Mouse (Mus musculus) embryonic facial prominence, embryonic 15.5 days (tissue): ENCODE measurements around the gene Kdm5b. TPM values are rescaled to one million over a fixed set of nuclear protein-coding genes. Genes with fewer than 3 reads are reported as not detected.
A peak's percentile ranks its signal among the peaks of the same experiment; 100 is the strongest.

Experiments used
- ATAC-seq: fragments of 200-750 bp; cut with Nextera tagmentation; 2 replicates; pipeline ENCODE4 v1.8.0; 2017; ENCODE audit warnings: low read depth, moderate TSS enrichment; ENCODE audit not compliant: insufficient number of reproducible peaks, low FRiP score, low TSS enrichment
- H3K27ac ChIP-seq: fragments of 300-500 bp; sonication (generic); replicated peaks from 2 replicates; pipeline ENCODE4 v1.5.1; 2015; ENCODE audit warnings: mild to moderate bottlenecking, inconsistent platforms
- H3K27me3 ChIP-seq: fragments of 300-500 bp; sonication (generic); 2 replicates; pipeline ENCODE4 v1.6.1; 2015; ENCODE audit warnings: inconsistent platforms
- H3K36me3 ChIP-seq: fragments of 300-500 bp; sonication (generic); 2 replicates; pipeline ENCODE4 v1.6.1; 2015; ENCODE audit warnings: mild to moderate bottlenecking, inconsistent platforms
- H3K4me1 ChIP-seq: fragments of 300-500 bp; sonication (generic); 2 replicates; pipeline ENCODE4 v1.6.1; 2015; ENCODE audit warnings: inconsistent platforms
- H3K4me2 ChIP-seq: fragments of 300-500 bp; sonication (generic); replicated peaks from 2 replicates; pipeline ENCODE4 v1.6.1; 2015; ENCODE audit warnings: mild to moderate bottlenecking, inconsistent platforms
- H3K4me3 ChIP-seq: fragments of 300-500 bp; sonication (generic); replicated peaks from 2 replicates; pipeline ENCODE4 v1.5.1; 2015; ENCODE audit warnings: mild to moderate bottlenecking, inconsistent platforms
- H3K9ac ChIP-seq: fragments of 300-500 bp; sonication (generic); 2 replicates; pipeline ENCODE4 v1.6.1; 2015; ENCODE audit warnings: inconsistent platforms
- H3K9me3 ChIP-seq: fragments of 300-500 bp; sonication (generic); replicated peaks from 2 replicates; pipeline ENCODE4 v1.6.1; 2016; ENCODE audit warnings: inconsistent platforms
- WGBS: fragments of 180-500 bp; shearing (Covaris S2); methylation state at CpG from one replicate; pipeline ENCODE4 v1.1.7; 2015; 5-methylcytosine and 5-hydroxymethylcytosine counted together
- polyA plus RNA-seq: library from polyadenylated mRNA; unstranded; fragments of >200 nt; fragmentation: Nextera tagmentation; extraction: Ambion mirVana; gene quantifications from 2 replicates; pipeline ENCODE4 v1.2.1, GENCODE M21; 2015

Kdm5b gene
- polyA plus RNA-seq, 1 experiment from 2014 or later, result 76.0 TPM

DNA sequence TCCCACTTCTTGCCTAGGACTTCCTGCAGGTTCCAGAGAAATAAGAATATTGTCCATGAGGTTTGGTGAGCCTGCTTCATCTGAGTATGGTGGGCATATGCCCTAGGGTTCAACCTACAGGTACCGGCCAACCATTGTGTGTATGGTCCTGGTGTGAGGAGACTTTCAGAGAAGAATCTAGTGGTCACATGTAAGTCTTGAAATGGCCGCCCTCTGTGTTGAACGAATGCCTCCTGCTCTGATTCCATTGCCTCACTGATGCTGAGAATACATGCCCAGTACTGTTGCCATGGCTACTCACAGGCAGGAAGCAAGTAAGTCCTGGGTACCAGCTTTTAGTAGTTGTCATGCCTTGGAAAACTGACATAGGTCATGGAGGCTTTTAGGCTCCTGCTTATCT, 76.3 kb downstream of the Kdm5b start:
- H3K27me3 ChIP-seq, result no peaks in the 10 kb centered on the region
- ATAC-seq, result no peak
- H3K9ac ChIP-seq, result no peak overlapping the region
- no peaks in the 10 kb centered on the region for H3K9me3 ChIP-seq
- 82% methylated on average over 3 of the region's 3 CpGs for WGBS
- H3K27ac ChIP-seq, result no peak overlapping the region
- no peak overlapping the region for H3K4me2 ChIP-seq
- H3K36me3 ChIP-seq, result peaks cover 33% of the 10 kb centered on the region
- H3K4me3 ChIP-seq, result no peak overlapping the region
- H3K4me1 ChIP-seq, result peaks cover 6% of the 10 kb centered on the region; the same call in 1 of the 2 replicates

DNA sequence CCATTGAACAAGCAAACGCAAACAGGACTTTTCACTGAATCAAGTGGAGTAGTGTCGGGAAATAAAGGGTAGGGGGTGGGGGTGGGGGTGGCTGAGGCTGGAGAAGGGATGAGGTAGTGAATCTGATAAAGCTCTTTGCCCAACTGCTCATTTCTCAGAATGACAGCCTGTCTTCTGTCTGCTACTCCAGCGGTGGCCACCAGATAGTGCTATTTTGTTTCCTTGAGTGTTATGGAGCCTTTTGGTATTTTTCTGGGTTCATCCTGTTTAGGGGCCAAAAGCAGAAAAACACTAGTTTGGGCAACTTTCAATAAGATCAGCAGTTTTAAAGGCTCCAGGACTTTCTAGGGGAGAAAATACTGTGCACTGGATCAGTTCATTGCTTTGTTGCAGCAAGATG, 76.7 kb downstream of the Kdm5b start:
- Histone ChIP-seq H3K27ac (no peak overlapping the region), H3K9ac (no peak overlapping the region), H3K4me3 (no peak overlapping the region), H3K27me3 (no peaks in the 10 kb centered on the region), H3K4me2 (no peak overlapping the region), H3K36me3 (peaks cover 28% of the 10 kb centered on the region), H3K4me1 (peaks cover 6% of the 10 kb centered on the region; the same call in 1 of the 2 replicates), H3K9me3 (no peaks in the 10 kb centered on the region)
- no peak for ATAC-seq
- 11% methylated on average over 3 of the region's 3 CpGs for WGBS

DNA sequence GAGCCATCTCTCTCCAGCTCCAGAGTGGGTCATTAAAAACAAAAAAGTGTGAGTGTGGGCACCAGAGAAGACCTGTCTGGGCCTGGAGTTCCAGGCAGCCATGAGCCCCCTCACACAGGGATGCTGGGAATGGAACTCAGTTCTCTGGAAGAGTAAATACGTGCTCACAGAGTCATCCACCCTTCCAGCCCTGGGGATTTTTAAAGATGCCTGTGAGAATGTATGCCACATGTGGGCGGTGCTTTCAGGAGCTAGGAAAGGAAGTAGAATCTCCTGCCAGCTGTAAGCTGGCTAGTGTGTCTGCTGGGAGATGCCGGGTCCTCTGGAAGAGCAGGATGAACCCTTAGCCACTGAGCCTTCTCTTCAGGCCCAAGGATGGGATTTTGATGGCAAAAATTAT, 78.1 kb downstream of the Kdm5b start:
- Histone ChIP-seq H3K27me3 (no peaks in the 10 kb centered on the region; the same call in 1 of the 2 replicates), H3K9ac (no peak overlapping the region), H3K4me3 (no peak overlapping the region), H3K9me3 (no peaks in the 10 kb centered on the region), H3K27ac (no peak overlapping the region), H3K4me2 (no peak overlapping the region), H3K36me3 (peaks cover 15% of the 10 kb centered on the region), H3K4me1 (peaks cover 6% of the 10 kb centered on the region; the same call in 1 of the 2 replicates)
- no peak for ATAC-seq
- WGBS, result 20% methylated on average over 3 of the region's 3 CpGs

DNA sequence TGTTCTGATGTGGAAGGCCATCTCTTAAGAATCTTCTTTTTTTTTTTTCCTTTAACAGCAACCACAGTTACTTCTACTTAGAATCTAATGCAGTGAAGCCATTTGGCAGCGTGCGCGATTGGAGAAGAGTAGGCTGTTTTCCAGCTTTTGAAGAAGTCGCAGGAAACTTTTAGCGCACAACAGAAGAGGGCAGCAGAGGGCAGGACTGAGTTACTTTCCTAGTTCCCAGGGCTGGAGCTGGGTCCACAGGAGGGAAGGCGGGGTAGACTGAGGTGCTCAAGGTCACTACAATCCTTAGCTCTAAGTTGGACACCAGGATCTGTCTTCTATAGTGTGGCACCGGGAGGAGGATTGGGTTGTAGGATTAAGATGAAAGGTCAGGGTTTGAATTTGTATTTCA, 78.6 kb downstream of the Kdm5b start:
- Histone ChIP-seq H3K9ac (no peak overlapping the region), H3K4me3 (no peak overlapping the region), H3K9me3 (no peaks in the 10 kb centered on the region), H3K4me1 (peaks cover 6% of the 10 kb centered on the region; the same call in 1 of the 2 replicates), H3K27ac (no peak overlapping the region), H3K27me3 (peaks cover under 1% of the 10 kb centered on the region), H3K36me3 (peaks cover 10% of the 10 kb centered on the region; the same call in 1 of the 2 replicates), H3K4me2 (no peak overlapping the region)
- WGBS, result 32% methylated on average over 7 of the region's 7 CpGs
- no peak; the same call in 1 of the 2 replicates for ATAC-seq

GRCm38 (mm10) chr1:134639460-134639859, 79.5 kb downstream of the Kdm5b start:
- Histone ChIP-seq H3K9me3 (no peaks in the 10 kb centered on the region), H3K36me3 (0 out of 2 replicates have a peak, but pooled peaks cover 3% of the 10 kb centered on the region), H3K4me1 (peaks cover 6% of the 10 kb centered on the region; the same call in 1 of the 2 replicates), H3K4me3 (no peak overlapping the region), H3K4me2 (no peak overlapping the region), H3K27ac (no peak overlapping the region), H3K9ac (no peak overlapping the region), H3K27me3 (peaks cover 10% of the 10 kb centered on the region)
- no peak for ATAC-seq
- 76% methylated on average over 6 of the region's 6 CpGs for WGBS

- no peak for ATAC-seq
These were observed 81.5 kb downstream of the Kdm5b start for GRCm38 (mm10) chr1:134641507-134641906.

GRCm38 (mm10) chr1:134643702-134644101, 83.7 kb downstream of the Kdm5b start:
- WGBS, result 57% methylated on average over 6 of the region's 6 CpGs

More at GRCm38 (mm10) chr1:134641507-134641906, 81.5 kb downstream of the Kdm5b start:
- H3K36me3 ChIP-seq, result no peaks in the 10 kb centered on the region
- 24% methylated on average over 3 of the region's 3 CpGs for WGBS
- H3K4me1 ChIP-seq, result peaks cover 14% of the 10 kb centered on the region
- no peak overlapping the region for H3K9ac ChIP-seq
- no peak overlapping the region for H3K4me3 ChIP-seq
- H3K4me2 ChIP-seq, result no peak overlapping the region
- no peak overlapping the region for H3K27ac ChIP-seq
- no peaks in the 10 kb centered on the region for H3K9me3 ChIP-seq
- H3K27me3 ChIP-seq, result peaks cover 30% of the 10 kb centered on the region

DNA sequence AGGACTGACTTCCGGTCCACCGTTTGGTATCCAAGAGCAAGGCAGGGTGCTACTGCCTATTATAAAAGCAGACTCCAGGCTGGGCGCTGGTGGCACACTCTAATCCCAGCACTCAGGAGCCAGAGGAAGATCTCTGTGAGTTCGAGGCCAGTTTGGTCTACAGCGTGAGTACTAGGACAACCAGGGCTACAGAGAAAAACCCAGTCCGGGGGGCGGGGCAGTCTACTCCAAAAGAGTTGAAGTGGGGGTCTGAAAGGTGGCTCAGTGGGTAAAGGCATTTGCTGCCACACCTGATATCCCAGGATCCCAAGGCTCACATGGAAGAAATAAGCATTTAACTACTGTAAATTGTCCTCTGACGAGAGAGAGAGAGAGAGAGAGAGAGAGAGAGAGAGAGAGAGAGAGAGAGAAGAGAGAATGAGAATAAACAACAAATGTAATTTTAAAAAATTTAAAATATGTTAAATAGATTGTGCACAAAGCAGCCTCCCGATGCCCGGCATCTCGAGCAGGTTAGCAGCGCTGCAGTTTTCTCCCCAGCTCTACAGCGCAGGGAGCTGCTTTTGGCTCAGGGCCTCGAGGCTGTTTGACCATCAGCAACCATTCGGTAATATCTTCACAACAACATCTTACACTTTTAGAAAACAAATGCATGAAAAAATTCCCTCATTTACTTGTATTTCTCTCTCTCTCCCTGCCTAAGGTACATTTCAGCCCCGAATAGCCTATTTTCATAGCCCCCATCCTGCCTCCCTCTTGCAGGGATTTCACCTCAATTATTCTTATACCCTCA, 85.6 kb downstream of the Kdm5b start:
- no peak for ATAC-seq
- Histone ChIP-seq H3K9me3 (no peaks in the 10 kb centered on the region), H3K36me3 (no peaks in the 10 kb centered on the region), H3K9ac (no peak overlapping the region), H3K4me2 (peak overlapping the region; percentile 91), H3K4me1 (peaks cover 17% of the 10 kb centered on the region), H3K4me3 (peak overlapping the region; percentile 52), H3K27ac (no peak overlapping the region), H3K27me3 (peaks cover 66% of the 10 kb centered on the region)
- WGBS, result 11% methylated on average over 16 of the region's 16 CpGs

More at GRCm38 (mm10) chr1:134643702-134644101, 83.7 kb downstream of the Kdm5b start:
- H3K9me3 ChIP-seq, result no peaks in the 10 kb centered on the region
- peaks cover 52% of the 10 kb centered on the region for H3K27me3 ChIP-seq
- H3K4me3 ChIP-seq, result no peak overlapping the region
- H3K4me1 ChIP-seq, result peaks cover 17% of the 10 kb centered on the region
- no peak for ATAC-seq
- no peak overlapping the region for H3K9ac ChIP-seq
- H3K27ac ChIP-seq, result no peak overlapping the region
- no peaks in the 10 kb centered on the region for H3K36me3 ChIP-seq
- H3K4me2 ChIP-seq, result no peak overlapping the region

DNA sequence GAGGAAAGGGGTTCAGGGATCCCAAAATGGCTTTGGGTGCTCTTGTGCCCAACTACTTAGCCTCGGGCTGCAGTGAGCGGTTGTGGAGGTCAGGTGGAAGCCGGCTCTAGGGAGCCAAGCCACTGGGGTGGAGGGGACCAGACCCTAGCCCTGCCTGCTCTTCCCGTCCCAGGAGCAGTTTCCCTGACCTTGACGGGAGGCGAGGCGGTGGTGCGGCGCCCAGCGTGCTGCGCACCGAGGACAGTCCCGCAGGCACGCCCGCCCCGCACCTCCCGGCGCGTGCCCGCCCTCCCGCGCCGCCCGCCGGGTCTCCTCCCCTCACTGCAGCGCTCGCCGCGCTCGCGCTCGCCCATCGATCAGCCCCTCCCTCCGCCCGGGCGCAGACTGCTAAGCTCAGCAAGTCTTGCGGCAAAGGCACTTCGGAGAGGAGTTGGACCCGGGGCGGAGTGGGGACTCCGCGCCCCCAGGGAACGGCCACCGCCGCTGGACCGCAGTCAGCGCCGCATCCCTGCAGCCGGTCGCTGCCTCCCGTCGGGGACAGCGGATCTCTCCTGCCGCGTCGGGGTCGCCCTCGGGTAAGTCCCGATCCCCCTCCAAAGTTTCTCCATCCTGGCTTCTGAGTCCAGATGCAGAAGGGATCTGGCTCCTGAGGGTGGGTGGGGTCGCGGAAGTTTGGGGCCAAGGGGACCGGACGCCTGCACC, 86.4 kb downstream of the Kdm5b start, which contains the start of gene Syt2:
Gene Syt2 (plus strand): TSS at position 417 of the 702 bp plus-strand sequence.
- Histone ChIP-seq H3K36me3 (no peaks in the 10 kb centered on the region), H3K9ac (peak within 1 kb of the TSS; percentile 31), H3K9me3 (no peaks in the 10 kb centered on the region), H3K27ac (no peak within 1 kb of the TSS), H3K4me2 (peak within 1 kb of the TSS; percentile 91), H3K4me3 (peak within 1 kb of the TSS; percentile 52), H3K4me1 (peaks cover 22% of the 10 kb centered on the region), H3K27me3 (peaks cover 66% of the 10 kb centered on the region)
- peak; percentile 27; the same call in 1 of the 2 replicates for ATAC-seq
- under 1% methylated on average over 63 of the region's 63 CpGs for WGBS

GRCm38 (mm10) chr1:134646963-134647282, 87.0 kb downstream of the Kdm5b start:
- peak overlapping the region; percentile 52 for H3K4me3 ChIP-seq
- under 1% methylated on average over 28 of the region's 28 CpGs for WGBS
- H3K4me2 ChIP-seq, result peak overlapping the region; percentile 91
- ATAC-seq, result no peak
- H3K27me3 ChIP-seq, result peaks cover 66% of the 10 kb centered on the region
- H3K9ac ChIP-seq, result peak overlapping the region; percentile 31; the same call in 1 of the 2 replicates
- H3K36me3 ChIP-seq, result no peaks in the 10 kb centered on the region
- peaks cover 27% of the 10 kb centered on the region for H3K4me1 ChIP-seq
- no peaks in the 10 kb centered on the region for H3K9me3 ChIP-seq
- H3K27ac ChIP-seq, result no peak overlapping the region

- Histone ChIP-seq H3K36me3 (no peaks in the 10 kb centered on the region), H3K4me3 (no peak overlapping the region), H3K27ac (no peak overlapping the region), H3K27me3 (peaks cover 66% of the 10 kb centered on the region), H3K9me3 (no peaks in the 10 kb centered on the region), H3K4me2 (no peak overlapping the region), H3K4me1 (peaks cover 32% of the 10 kb centered on the region), H3K9ac (no peak overlapping the region)
- 34% methylated on average over 7 of the region's 7 CpGs for WGBS
- ATAC-seq, result no peak
These were observed 87.6 kb downstream of the Kdm5b start for GRCm38 (mm10) chr1:134647591-134647990.
